Mouse (Mus musculus): ENCODE measurements around the gene Nol11.

The Nol11 gene

DNA sequence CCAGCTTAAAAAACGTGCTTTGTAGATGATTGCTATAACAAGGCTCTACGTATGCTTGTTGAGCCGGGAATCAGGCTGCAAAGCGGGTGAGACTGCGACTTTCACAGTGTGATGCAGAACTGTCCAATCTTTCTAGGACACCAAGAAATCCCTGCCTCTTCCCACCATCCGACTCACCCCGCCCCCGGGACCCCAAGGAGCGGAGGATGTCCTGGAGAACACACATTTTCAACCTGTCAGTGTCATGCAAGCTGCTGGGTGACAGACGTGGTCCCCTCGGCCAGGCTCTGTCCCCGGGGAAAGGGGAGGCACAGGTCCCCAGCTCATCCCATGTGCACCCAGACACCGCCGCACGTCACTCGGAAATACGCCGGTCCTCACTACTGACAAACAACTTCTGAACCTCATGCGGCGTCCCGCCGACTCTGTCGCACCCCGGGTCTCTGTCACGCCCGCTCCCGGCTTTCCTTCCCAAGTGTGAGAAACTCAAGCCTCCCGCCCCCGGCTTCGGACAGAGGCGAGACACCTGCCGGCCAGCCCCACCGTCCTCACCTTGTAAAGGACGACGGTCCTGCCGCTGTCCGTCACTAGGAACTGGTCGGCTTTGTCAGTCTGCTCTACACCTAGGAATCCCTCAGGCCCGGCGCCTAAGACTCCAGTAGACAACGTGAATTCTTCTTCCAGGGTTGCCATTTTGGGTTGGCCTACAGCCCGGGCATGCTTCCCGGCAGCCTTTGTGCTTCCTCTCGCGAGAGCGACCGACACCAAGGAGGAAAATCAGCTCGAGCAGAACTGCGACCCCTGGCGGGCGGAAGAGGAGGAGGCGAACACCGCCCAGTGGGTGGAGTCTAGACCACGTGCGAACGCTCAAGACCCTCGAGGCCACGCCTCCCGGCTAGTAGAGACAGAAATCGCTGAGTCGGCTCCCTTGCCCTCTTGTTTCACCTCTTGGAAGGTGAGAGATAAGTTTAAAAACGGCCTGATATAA, at the start of gene Nol11:
Gene Nol11 (minus strand): TSS at position 817 of the 988 bp plus-strand sequence.
- in situ Hi-C loops (cut with MseI, MboI), result no loop called here

DNA sequence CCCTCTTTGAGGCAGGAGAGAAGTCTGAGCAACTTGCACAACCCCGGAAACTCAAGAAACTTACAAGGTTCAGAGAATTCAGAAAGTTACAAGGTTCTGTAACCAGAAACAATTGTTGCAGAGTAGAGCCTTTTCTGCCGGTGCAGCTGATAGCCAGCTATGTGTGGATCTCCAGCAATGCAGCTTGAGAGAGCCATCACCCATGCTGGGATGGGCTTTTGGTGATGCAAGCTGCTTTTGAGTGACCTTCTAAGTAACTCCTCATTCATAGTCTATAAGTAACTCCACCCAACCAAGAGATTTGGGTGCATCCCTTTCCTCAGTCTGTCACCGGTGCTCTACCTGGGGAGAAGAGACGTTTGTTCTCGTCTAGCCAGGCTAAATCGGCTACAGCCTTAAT, 49.3 kb upstream of the Nol11 start:
- in situ Hi-C loops (cut with MseI, MboI), result no loop called here

DNA sequence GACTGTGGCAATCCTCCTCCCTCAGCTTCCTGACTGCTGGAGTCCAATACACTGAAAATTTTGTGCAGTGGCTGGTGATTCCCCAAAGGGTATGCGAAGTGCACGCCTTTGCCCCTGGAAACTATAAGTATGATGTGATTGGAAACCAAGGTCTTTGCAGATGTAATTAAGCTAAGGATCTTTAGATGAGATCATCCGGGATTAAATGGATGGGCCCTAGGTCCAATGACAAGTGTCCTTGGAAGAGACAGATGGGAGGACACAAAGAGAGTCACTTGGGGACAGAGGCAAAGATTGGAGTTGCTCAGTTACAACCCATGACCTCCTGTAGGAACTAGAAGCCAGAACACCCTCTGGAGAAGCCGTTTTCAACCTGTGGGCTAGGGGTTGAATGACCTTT, 48.4 kb upstream of the Nol11 start:
- in situ Hi-C loops (cut with MseI, MboI), result no loop called here

- in situ Hi-C loops (cut with MseI, MboI), result no loop called here
Measured at GRCm38 (mm10) chr11:107233252-107233890, 44.2 kb upstream of the Nol11 start.

DNA sequence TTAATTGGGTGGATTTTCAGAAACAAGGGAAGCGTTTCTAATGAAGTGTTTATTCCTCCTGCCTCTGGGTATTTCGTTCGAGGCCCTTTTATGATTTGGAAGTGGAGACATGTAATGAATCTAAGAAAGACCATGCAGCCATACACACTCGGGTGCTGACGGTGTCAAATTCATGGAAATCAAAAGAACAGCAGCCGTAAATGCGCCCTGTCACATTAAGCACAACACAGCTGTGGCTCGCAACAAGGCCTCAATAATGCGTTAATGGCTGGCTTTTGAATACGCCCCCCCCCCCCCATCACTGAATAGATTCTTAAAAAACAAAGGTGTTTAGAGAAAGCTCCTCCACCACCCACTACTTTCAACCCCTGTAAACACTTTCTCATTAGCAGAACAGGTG, 40.9 kb upstream of the Nol11 start:
- in situ Hi-C loops (cut with MseI, MboI), result no loop called here

- in situ Hi-C loops (cut with MseI, MboI), result no loop called here
Measured at GRCm38 (mm10) chr11:107226431-107226830, 37.2 kb upstream of the Nol11 start.

GRCm38 (mm10) chr11:107226013-107226412, 36.8 kb upstream of the Nol11 start:
- in situ Hi-C loops (cut with MseI, MboI), result no loop called here

GRCm38 (mm10) chr11:107225301-107225700, 36.1 kb upstream of the Nol11 start:
- in situ Hi-C loops (cut with MseI, MboI), result no loop called here

DNA sequence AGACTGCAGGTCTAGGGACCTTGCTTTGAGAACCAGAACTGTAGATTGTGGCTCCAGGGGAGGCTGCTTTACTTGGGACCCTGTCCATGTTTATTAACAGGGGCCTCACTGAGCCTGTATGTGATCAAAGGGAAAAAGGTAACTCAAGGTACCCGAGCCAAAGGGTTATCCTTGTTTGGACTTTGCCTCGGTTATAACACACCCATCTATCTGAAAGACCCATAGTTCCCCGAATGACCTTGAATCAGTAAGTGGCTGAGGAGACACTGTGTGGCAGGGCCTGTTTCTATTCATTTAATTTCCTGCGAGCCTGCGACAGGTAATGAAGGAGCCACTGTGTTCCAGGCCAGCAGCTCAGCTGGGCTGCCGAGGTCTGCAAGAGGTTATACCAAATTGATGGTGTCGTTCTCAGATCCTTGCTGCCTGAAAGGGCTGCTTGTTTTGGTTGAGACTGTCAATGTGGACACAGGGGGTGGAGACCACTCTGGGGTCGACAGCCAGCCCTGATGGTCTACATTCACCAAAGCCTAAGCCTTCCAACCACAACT, 34.6 kb upstream of the Nol11 start:
- in situ Hi-C loops (cut with MseI, MboI), result no loop called here

- in situ Hi-C loops (cut with MseI, MboI), result no loop called here
Measured at GRCm38 (mm10) chr11:107223169-107223561, 34.0 kb upstream of the Nol11 start.

DNA sequence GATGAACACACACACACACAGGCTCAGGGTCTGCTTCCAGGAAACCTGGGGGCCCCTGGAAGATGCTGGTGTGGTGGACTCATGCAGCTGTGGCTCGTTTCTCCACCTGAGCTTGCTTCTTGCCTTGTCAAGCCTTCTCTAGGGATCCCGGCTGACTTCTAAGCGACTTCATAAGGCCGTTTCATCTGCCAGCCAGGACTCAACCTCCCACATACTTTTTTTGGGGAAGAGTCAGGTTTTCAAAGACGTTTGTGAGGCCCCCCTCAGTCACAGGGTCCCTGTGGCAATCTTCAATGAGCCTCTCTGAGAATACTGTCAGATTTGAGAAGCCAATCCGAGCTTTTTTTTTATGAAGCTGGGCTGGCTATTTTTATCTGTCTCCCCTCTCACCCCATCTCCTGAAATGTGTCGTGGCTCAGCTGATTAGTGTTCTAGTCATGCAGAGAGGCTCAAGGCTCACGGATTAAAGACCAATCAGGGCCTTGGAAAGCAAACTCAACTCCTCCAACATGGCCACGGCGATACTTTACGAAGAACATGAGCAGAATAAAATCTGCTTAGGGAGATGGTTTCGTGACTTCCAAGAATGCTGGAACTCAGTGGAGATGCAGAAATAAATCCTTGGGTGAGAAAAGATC, 33.5 kb upstream of the Nol11 start:
- in situ Hi-C loops (cut with MseI, MboI), result no loop called here

- in situ Hi-C loops (cut with MseI, MboI), result no loop called here
Measured at GRCm38 (mm10) chr11:107215111-107215510, 25.9 kb upstream of the Nol11 start.

- in situ Hi-C loops (cut with MseI, MboI), result no loop called here
Measured at GRCm38 (mm10) chr11:107213745-107214144, 24.6 kb upstream of the Nol11 start.

DNA sequence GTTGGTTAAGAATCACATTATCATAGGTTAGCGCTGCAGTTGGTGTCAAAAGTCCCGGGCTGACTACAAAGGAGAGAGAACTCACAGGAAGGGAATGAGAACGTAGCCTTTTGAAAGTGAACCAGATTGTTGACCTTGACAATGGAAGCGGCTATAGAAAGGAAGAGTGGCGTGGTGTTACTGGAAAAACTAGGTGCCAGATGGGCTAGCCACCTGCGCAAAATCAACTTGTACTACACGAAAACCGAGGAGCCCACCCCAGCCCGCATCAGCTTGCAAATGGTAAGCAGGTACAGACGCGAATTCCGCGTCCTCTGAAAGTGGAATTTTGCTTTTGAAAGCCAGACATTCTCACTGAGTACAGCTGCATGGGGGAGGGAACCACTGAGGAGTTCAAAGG, 20.6 kb upstream of the Nol11 start:
- in situ Hi-C loops (cut with MseI, MboI), result no loop called here

DNA sequence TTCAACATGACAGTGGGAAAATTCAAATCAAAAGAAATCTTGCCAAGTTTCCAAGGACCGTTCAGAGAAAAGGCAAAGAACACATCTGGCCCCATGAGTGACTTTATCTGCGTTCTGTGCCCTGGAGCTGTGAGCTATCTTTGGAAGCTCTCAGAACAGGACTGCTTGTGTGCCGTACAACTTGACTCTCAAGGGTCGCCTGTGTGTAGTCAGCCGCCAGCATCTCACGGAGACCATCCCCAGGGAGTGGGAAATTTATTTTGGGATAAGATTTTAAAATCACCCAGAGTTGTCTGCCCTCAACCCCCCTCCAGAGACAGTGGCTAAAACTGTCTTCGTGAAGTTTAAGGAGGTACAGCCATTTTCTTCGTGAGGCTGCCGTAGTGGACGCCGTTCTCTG, 12.6 kb upstream of the Nol11 start:
- in situ Hi-C loops (cut with MseI, MboI), result no loop called here

DNA sequence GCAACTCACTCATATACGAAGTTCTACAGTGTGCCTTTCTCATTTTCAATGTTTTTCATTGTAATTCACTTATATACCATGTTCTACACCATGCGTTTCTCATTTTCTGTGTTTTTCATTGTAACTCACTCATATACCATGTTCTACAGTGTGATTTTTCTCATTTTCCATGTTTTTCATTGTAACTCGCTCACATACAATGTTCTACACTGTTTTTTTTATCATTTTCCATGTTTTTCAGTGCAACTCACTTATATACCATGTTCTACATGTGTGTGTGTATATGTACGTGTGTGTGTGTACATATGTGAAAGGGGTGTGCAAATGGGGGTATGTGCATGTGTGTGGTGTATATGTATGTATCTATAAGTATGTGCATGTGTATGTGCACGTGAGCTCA, 10.1 kb upstream of the Nol11 start:
- in situ Hi-C loops (cut with MseI, MboI), result no loop called here

- in situ Hi-C loops (cut with MseI, MboI), result no loop called here
Measured at GRCm38 (mm10) chr11:107195334-107195733, 6.2 kb upstream of the Nol11 start.

GRCm38 (mm10) chr11:107190376-107190775, 1.2 kb upstream of the Nol11 start:
- in situ Hi-C loops (cut with MseI, MboI), result no loop called here

GRCm38 (mm10) chr11:107183777-107184176, 5.4 kb downstream of the Nol11 start:
- in situ Hi-C loops (cut with MseI, MboI), result no loop called here

GRCm38 (mm10) chr11:107161215-107161614, 28.0 kb downstream of the Nol11 start:
- in situ Hi-C loops (cut with MseI, MboI), result no loop called here

DNA sequence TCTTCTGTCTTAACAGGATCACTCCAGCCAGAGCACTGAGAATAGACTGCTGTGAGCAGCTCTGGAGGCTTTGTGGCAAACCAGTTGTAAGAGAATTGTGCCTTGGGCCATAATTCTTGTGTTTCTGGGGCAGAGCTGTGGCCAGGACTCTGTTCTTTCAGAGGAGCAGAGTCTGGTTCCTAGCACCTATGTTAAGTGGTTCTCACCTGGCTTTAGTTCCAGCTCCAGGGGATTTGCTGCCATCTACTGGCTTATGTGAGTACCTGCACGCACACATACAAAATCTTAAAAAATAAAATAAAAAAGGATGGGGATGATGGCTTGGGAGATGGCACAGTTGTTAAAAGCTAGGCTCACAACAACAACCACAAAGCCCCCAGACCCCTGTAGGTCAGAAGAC, 30.1 kb downstream of the Nol11 start:
- in situ Hi-C loops (cut with MseI, MboI), result no loop called here

GRCm38 (mm10) chr11:107156977-107157642, 32.1 kb downstream of the Nol11 start:
- in situ Hi-C loops (cut with MseI, MboI), result no loop called here

Measured in mouse trophoblast stem cell (cell line).